Mouse (Mus musculus): Measurements from ENCODE around the gene Dock4. TPM values are rescaled to one million over a fixed set of nuclear protein-coding genes. Genes with fewer than 3 reads are reported as not detected.

Dock4 gene
- polyA plus RNA-seq, 1 experiment from 2014 or later = 6.4 TPM

DNA sequence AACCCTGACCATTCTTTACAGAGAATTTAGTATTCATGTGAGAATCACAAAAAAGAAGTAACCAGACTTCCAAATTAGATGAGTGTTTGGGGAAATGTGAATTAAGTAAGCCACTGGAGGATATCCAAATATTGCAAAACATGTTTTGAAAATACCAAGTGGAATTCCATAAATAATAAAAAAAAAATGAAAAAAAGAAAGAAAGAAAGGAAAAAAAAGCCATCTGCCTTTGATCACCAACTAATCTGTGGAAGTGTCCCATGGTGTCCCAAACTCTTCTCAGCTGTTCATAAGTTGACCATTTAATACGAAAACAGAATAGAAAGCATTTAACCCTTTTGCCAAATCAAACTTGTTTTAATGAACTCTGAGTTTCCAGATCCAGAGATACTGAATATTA lies 118.0 kb downstream of the Dock4 start:
- Histone ChIP-seq H3K9ac (ENCODE audit: low read length) (no peak overlapping the region), H3K27ac (ENCODE audit: low read length) (no peak overlapping the region), H3K36me3 (ENCODE audit: control insufficient read depth, insufficient read depth) (no peaks in the 10 kb centered on the region), H3K27me3 (ENCODE audit: control insufficient read depth, insufficient read depth, low read length) (no peaks in the 10 kb centered on the region), H3K9me3 (replicated peaks; ENCODE audit: control insufficient read depth, low read length) (no peaks in the 10 kb centered on the region), H3K4me3 (ENCODE audit: low read length) (no peak overlapping the region), H3K4me1 (ENCODE audit: control insufficient read depth, insufficient read depth, low read length) (peaks cover 3% of the 10 kb centered on the region), H3K4me2 (ENCODE audit: low read depth, low read length) (no peak overlapping the region)
- ATAC-seq (replicated peaks; ENCODE audit: extremely low read depth, insufficient read depth, low FRiP score) = no peak
- 68% methylated on average over 1 of the region's 1 CpGs for WGBS

- H3K27me3 ChIP-seq (ENCODE audit: control insufficient read depth, insufficient read depth, low read length) = no peaks in the 10 kb centered on the region
- WGBS = 67% methylated on average over 2 of the region's 2 CpGs
- H3K4me1 ChIP-seq (ENCODE audit: control insufficient read depth, insufficient read depth, low read length) = peaks cover 7% of the 10 kb centered on the region
- no peak overlapping the region for H3K4me2 ChIP-seq (ENCODE audit: low read depth, low read length)
- H3K36me3 ChIP-seq (ENCODE audit: control insufficient read depth, insufficient read depth) = no peaks in the 10 kb centered on the region
- no peak overlapping the region; the same call in 1 of the 2 replicates for H3K27ac ChIP-seq (ENCODE audit: low read length)
- no peak overlapping the region for H3K4me3 ChIP-seq (ENCODE audit: low read length)
- ATAC-seq (replicated peaks; ENCODE audit: extremely low read depth, insufficient read depth, low FRiP score) = peak; percentile 55
- no peak overlapping the region for H3K9ac ChIP-seq (ENCODE audit: low read length)
- no peaks in the 10 kb centered on the region for H3K9me3 ChIP-seq (replicated peaks; ENCODE audit: control insufficient read depth, low read length)
These were observed 118.5 kb downstream of the Dock4 start for GRCm38 (mm10) chr12:40564261-40564660.

GRCm38 (mm10) chr12:40568365-40568885 lies 122.7 kb downstream of the Dock4 start:
- Histone ChIP-seq H3K27me3 (ENCODE audit: control insufficient read depth, insufficient read depth, low read length) (no peaks in the 10 kb centered on the region), H3K4me3 (ENCODE audit: low read length) (no peak overlapping the region), H3K9ac (ENCODE audit: low read length) (no peak overlapping the region), H3K36me3 (ENCODE audit: control insufficient read depth, insufficient read depth) (no peaks in the 10 kb centered on the region), H3K4me1 (ENCODE audit: control insufficient read depth, insufficient read depth, low read length) (peaks cover 14% of the 10 kb centered on the region), H3K27ac (ENCODE audit: low read length) (no peak overlapping the region), H3K4me2 (ENCODE audit: low read depth, low read length) (no peak overlapping the region), H3K9me3 (replicated peaks; ENCODE audit: control insufficient read depth, low read length) (no peaks in the 10 kb centered on the region)
- WGBS = 84% methylated on average over 4 of the region's 4 CpGs
- ATAC-seq (replicated peaks; ENCODE audit: extremely low read depth, insufficient read depth, low FRiP score) = no peak

DNA sequence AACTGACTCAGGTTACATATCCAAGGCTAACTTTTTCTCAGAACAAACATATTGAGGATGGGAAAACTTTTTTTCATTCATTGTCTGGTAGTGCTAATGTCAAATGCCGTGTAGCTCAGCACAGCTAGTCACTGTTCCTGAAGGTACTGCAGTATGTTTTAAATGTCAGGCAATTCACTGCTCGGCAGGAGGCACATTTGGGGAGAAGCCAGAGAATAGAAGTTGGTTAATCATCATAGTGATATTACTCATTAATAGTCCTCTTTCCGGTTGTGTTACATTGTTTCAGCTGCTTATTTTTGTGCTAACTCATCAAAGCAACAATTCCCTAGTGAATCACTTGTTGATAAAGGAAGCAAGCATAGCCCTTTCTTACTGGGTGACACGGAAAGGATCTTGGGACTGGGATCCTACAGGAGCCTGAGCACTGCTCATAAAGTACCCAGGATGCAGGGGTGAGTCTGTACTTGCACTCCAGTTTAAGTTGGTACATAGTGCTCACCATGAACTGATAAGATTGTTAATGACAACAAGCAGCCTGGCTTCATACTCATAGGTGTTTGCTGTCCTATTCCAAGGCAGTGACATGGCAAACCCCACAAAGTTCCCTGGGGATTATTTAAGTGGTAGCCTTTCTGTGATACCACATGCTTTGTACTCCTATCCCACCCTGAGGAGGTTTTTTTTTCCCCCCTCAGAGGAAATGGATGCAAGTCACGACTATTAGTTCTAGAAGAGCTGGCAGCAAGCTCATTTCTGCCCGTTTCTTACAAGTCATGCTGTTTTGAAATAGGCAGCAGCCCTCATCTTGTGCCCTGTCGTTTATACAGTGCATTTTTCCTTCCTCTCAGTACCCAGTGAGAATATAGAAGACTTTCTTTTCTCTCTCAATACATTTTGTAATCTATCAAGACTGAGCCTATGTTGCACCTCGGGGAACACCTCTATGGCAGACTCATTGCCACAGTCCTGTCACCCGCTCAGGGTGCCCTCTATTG lies 123.5 kb downstream of the Dock4 start:
- Histone ChIP-seq H3K4me2 (ENCODE audit: low read depth, low read length) (no peak overlapping the region), H3K27me3 (ENCODE audit: control insufficient read depth, insufficient read depth, low read length) (no peaks in the 10 kb centered on the region), H3K36me3 (ENCODE audit: control insufficient read depth, insufficient read depth) (no peaks in the 10 kb centered on the region), H3K9ac (ENCODE audit: low read length) (no peak overlapping the region), H3K27ac (ENCODE audit: low read length) (no peak overlapping the region), H3K9me3 (replicated peaks; ENCODE audit: control insufficient read depth, low read length) (no peaks in the 10 kb centered on the region), H3K4me3 (ENCODE audit: low read length) (no peak overlapping the region), H3K4me1 (ENCODE audit: control insufficient read depth, insufficient read depth, low read length) (peaks cover 15% of the 10 kb centered on the region)
- 60% methylated on average over 9 of the region's 9 CpGs for WGBS
- ATAC-seq (replicated peaks; ENCODE audit: extremely low read depth, insufficient read depth, low FRiP score) = no peak

DNA sequence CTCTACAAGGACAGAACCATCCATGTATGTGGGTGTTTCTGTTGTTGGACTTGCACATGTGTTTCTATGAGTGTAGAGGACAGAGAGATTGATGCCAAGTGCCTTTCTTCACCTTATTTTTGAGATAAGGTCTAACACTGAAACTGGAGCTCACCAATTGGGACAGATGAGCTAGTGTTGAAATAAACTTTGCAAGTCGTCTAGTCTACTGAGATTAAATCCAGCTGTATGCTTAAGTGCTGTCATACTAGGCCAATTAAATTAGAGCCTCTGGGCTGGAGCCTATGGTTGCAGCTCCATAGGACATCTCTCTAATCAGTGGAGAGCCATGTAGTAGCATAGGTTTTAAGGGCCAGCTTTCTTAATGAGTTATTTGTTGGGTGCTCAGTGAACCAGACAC lies 124.5 kb downstream of the Dock4 start:
- WGBS = 21% methylated on average over 1 of the region's 1 CpGs
- ATAC-seq (replicated peaks; ENCODE audit: extremely low read depth, insufficient read depth, low FRiP score) = no peak

DNA sequence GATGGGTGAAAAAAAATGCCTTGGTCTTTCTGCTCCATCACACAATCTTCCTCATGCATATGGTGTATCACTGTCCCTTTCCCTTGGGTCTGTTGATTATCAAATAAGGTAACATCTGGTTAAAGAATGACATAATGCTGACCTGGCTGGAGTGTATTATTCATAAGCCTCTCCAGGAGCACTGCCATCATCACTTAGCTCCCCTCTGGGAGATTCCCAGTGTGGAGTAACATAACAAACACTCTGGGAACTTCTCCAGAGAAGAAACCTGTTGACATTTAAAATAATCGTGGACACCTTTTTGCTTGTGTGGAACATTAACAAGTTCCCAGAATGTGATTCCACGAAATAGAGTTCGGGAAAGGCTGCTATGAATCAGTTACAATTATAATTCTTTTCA lies 128.3 kb downstream of the Dock4 start:
- Histone ChIP-seq H3K9me3 (replicated peaks; ENCODE audit: control insufficient read depth, low read length) (no peaks in the 10 kb centered on the region), H3K27me3 (ENCODE audit: control insufficient read depth, insufficient read depth, low read length) (no peaks in the 10 kb centered on the region), H3K36me3 (ENCODE audit: control insufficient read depth, insufficient read depth) (no peaks in the 10 kb centered on the region), H3K4me3 (ENCODE audit: low read length) (no peak overlapping the region), H3K4me1 (ENCODE audit: control insufficient read depth, insufficient read depth, low read length) (peaks cover 13% of the 10 kb centered on the region), H3K4me2 (ENCODE audit: low read depth, low read length) (no peak overlapping the region), H3K9ac (ENCODE audit: low read length) (no peak overlapping the region), H3K27ac (ENCODE audit: low read length) (no peak overlapping the region)
- WGBS = 51% methylated on average over 3 of the region's 3 CpGs
- no peak for ATAC-seq (replicated peaks; ENCODE audit: extremely low read depth, insufficient read depth, low FRiP score)

More for the DNA sequence above, 124.5 kb downstream of the Dock4 start:
- peaks cover 14% of the 10 kb centered on the region for H3K4me1 ChIP-seq (ENCODE audit: control insufficient read depth, insufficient read depth, low read length)
- no peak overlapping the region for H3K4me3 ChIP-seq (ENCODE audit: low read length)
- no peaks in the 10 kb centered on the region for H3K27me3 ChIP-seq (ENCODE audit: control insufficient read depth, insufficient read depth, low read length)
- H3K9me3 ChIP-seq (replicated peaks; ENCODE audit: control insufficient read depth, low read length) = no peaks in the 10 kb centered on the region
- no peak overlapping the region for H3K9ac ChIP-seq (ENCODE audit: low read length)
- H3K27ac ChIP-seq (ENCODE audit: low read length) = no peak overlapping the region
- H3K36me3 ChIP-seq (ENCODE audit: control insufficient read depth, insufficient read depth) = no peaks in the 10 kb centered on the region
- no peak overlapping the region for H3K4me2 ChIP-seq (ENCODE audit: low read depth, low read length)

GRCm38 (mm10) chr12:40576749-40577148 lies 131.0 kb downstream of the Dock4 start:
- no peaks in the 10 kb centered on the region for H3K36me3 ChIP-seq (ENCODE audit: control insufficient read depth, insufficient read depth)
- H3K27me3 ChIP-seq (ENCODE audit: control insufficient read depth, insufficient read depth, low read length) = no peaks in the 10 kb centered on the region
- WGBS = 93% methylated on average over 2 of the region's 2 CpGs
- H3K4me1 ChIP-seq (ENCODE audit: control insufficient read depth, insufficient read depth, low read length) = peaks cover 6% of the 10 kb centered on the region; the same call in 1 of the 2 replicates
- H3K27ac ChIP-seq (ENCODE audit: low read length) = no peak overlapping the region
- no peak for ATAC-seq (replicated peaks; ENCODE audit: extremely low read depth, insufficient read depth, low FRiP score)
- H3K4me3 ChIP-seq (ENCODE audit: low read length) = no peak overlapping the region
- H3K9me3 ChIP-seq (replicated peaks; ENCODE audit: control insufficient read depth, low read length) = no peaks in the 10 kb centered on the region
- H3K9ac ChIP-seq (ENCODE audit: low read length) = no peak overlapping the region
- H3K4me2 ChIP-seq (ENCODE audit: low read depth, low read length) = no peak overlapping the region

DNA sequence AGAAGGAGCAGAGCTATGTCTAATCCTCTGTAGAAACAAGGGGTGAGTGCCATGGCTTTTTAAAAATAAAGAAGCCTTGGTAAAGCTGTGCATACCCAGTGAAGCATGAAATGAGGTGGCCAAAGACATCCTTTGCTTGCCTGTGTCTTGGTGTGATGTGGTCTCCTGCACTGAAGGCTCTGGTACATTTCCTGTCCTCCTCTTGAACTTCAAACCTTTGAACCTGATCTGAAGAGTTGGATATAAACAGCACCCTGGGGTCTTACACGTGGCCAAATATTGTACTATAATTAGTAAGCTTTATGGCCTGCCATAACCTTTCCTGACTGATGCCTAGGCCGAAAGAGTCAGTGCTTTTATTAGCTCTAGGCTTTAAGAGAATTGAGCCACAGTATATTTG lies 134.6 kb downstream of the Dock4 start:
- 26% methylated on average over 2 of the region's 2 CpGs for WGBS

DNA sequence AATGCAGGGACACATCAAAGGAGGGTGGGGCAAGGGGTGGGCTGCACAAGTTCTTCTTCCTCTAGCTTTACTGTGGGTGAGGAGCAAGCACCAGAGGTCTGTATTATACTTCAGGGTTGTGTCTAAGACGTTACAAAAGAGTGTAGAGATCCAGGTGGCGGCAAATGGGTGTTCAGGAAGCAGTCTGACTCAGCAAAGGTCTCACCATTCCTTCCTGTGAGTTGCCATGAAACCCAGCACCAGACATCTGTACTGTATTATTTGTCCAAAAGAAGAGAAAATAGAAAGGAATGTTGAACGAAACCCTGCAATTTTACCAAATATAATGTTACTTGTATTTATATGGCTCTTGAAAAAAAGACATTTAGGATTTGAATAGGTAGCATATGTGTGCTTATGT lies 135.3 kb downstream of the Dock4 start:
- ATAC-seq (replicated peaks; ENCODE audit: extremely low read depth, insufficient read depth, low FRiP score) = no peak
- no peaks in the 10 kb centered on the region for H3K27me3 ChIP-seq (ENCODE audit: control insufficient read depth, insufficient read depth, low read length)
- H3K36me3 ChIP-seq (ENCODE audit: control insufficient read depth, insufficient read depth) = no peaks in the 10 kb centered on the region
- no peak overlapping the region for H3K4me2 ChIP-seq (ENCODE audit: low read depth, low read length)
- no peak overlapping the region for H3K9ac ChIP-seq (ENCODE audit: low read length)
- 70% methylated on average over 3 of the region's 3 CpGs for WGBS
- H3K9me3 ChIP-seq (replicated peaks; ENCODE audit: control insufficient read depth, low read length) = no peaks in the 10 kb centered on the region
- H3K4me3 ChIP-seq (ENCODE audit: low read length) = no peak overlapping the region
- H3K27ac ChIP-seq (ENCODE audit: low read length) = no peak overlapping the region
- peaks cover 3% of the 10 kb centered on the region; the same call in 1 of the 2 replicates for H3K4me1 ChIP-seq (ENCODE audit: control insufficient read depth, insufficient read depth, low read length)

More for the DNA sequence above, 134.6 kb downstream of the Dock4 start:
- Histone ChIP-seq H3K27ac (ENCODE audit: low read length) (no peak overlapping the region), H3K9ac (ENCODE audit: low read length) (no peak overlapping the region), H3K4me2 (ENCODE audit: low read depth, low read length) (no peak overlapping the region), H3K4me3 (ENCODE audit: low read length) (no peak overlapping the region), H3K36me3 (ENCODE audit: control insufficient read depth, insufficient read depth) (no peaks in the 10 kb centered on the region), H3K9me3 (replicated peaks; ENCODE audit: control insufficient read depth, low read length) (no peaks in the 10 kb centered on the region), H3K4me1 (ENCODE audit: control insufficient read depth, insufficient read depth, low read length) (peaks cover 3% of the 10 kb centered on the region; the same call in 1 of the 2 replicates), H3K27me3 (ENCODE audit: control insufficient read depth, insufficient read depth, low read length) (no peaks in the 10 kb centered on the region)
- ATAC-seq (replicated peaks; ENCODE audit: extremely low read depth, insufficient read depth, low FRiP score) = no peak
